Mouse (Mus musculus) layer of hippocampus, adult 18-20 months (tissue): ENCODE measurements around the gene Ppp4r3a. TPM values are rescaled to one million over a fixed set of nuclear protein-coding genes. Genes with fewer than 3 reads are reported as not detected.
"Not testable (repeated sequence)": the region's sequence is repeated elsewhere in the genome, so short reads cannot be mapped to it uniquely, and the experiment has no call there.

Experiments used
- DNase-seq, 2 experiments: peaks; one replicate each; pipeline ENCODE4 v3.0.0; 2022; ENCODE audit warnings: low spot score in 2 of 2
- total RNA-seq, 2 experiments: library from RNA; stranded (reverse); gene quantifications; 2 replicates each; pipeline ENCODE4 v1.2.3; 2021

The Ppp4r3a gene
- total RNA-seq, 2 experiments from 2014 or later = 39.7 to 42.1 TPM

DNA sequence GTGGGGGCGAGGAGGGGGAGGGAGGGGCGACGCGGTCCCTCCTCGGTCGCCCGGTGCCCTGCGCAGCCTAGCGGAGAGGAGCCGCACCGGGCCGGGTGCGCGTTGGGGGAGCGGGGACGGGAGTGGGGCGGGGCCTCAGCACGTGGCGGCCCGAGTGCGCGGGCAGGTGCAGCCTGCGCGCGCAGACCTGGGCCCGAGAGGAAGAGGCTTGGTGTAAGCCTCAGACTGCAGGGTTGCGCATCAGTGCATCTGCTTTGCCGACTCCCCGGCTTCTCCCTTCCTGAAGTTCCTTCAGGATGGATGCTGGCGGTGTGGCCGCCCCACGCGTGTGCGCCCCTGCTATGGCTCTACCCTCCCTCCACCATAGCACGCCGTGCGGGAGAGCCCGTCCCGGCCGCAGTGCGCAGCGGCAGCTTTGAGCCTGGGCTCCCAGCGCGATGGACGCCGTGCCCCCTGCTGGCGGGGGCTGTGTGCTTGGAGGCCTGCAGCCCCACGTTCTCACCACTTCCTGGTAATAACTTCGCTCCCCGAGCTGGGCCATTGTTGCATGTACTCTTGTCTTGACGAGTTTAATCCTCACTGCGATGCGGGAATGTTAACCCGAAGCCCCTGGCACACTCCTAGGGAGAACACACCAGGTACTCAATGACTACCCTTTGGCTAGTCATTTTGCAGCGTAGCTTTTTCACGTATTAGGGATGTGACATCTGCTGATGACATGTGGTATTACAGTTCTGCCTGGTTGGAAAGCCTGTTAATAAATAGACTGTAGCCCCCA, 54.4 kb downstream of the Ppp4r3a start, which contains the start of gene Ccdc88c:
Gene Ccdc88c (minus strand): TSS at position 103 of the 778 bp plus-strand sequence.
- peak; percentile 65 to 82 for DNase-seq

DNA sequence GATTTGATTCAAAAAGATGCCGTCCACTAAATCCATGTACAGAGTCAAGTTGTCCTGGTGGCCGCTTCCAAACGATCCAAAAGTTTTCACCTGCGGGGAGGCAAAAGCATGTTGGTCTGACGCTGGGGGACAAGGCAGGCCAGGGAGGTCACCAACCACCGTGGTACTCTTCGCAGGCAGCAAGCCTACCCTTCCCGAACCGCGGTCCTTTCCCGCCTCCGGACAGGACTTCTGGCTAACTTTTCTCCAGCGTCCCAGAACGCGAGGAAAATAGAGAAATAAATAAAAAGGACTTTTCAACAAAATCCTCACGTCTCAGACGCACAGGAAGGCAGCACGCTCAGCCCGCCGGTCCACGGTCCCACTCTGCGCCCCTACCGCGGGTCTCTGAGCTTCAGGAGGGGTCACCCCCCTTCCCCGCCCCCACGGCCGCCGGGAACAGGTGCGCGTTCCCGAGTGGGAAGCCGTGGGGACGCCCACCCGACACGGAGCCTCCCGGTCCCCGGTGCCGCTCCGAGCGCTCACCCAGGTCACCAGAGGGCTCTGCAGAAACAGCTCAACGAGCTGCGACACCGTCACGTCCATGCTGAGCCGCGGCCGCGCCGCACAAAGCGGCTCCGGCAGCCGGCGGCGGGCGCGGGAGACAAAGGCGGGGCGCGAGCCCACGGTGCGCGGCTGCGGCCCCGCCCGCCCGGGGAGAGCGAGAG, 55.1 kb downstream of the Ppp4r3a start:
- peak in 1 of 2 experiments; percentile 22 for DNase-seq

DNA sequence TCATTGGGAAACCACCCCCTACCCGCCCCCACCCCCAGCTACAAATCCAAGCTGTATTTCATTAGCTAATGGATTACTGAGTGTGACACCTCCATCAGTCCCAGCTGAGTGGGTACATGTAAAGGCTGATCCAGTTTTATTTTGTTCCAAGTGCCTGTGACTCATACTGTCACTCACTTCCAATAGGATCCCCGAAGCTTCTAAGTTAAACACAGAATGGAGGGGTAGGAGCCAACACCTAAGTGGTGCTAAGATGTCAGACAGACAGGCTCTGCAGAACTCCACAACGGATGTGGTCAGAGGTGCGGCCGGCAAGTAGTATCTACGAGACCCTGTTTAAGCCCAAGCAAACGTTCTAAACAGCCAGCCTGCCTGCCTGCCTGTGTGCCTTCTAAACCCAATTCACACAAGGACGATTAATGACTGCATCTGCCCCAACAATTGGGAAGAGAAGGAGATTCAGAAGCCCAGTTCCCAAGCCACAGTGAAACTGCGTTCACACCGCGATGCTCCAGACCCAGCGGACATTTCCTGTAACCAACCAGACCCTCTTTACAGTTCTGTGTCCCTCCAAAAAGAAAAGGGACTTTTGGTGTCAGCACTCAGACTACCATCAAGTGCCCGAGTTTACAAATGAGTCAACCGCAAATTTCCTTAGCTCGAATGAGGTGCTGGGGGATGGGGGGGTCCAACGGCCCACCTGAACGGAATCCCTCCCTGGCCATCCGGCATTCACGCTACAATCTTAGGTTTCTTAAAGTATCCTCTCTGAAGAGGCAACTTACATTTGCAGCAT, 55.9 kb downstream of the Ppp4r3a start:
- DNase-seq = peak; percentile 37 to 71

DNA sequence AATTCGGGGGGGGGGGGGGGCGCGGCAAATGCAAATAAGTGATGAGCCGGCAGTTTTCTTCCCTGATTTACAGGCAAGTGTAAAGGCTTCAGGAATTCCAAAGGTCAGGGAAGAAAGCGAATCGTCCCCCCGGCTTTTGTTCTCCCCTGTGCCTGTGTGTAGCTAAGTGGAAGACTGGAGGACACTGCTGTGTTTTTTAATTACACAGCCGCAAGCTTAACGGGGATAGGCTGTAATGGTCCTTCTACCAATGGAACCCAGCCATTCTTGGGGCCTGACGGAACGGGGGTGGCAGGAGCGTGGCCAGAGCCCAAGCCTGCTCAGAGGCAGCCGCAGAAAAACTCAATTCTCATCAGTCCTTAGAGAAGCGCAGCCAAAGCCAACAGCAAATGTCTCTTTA, 56.6 kb downstream of the Ppp4r3a start:
- DNase-seq = peak; percentile 44 to 48

DNA sequence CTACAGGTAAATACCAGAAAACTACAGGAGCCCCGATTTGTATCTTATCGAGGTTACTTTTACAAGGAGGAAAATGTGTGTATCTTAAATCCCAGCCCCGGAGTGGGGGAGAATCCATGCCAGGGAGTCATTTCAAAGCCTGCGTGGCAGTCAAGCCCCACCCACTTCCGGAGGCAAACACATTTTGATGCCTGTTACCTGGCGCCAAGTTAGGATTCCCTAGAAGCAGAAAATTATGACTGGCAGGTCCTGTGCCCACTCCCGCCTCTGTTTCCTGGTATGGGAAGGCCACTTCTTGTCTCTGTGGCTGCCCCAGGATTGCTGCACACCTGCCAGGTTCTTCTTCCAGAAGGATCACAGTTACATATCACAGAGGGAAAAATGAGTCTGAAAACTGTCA, 57.0 kb downstream of the Ppp4r3a start:
- no peak for DNase-seq

DNA sequence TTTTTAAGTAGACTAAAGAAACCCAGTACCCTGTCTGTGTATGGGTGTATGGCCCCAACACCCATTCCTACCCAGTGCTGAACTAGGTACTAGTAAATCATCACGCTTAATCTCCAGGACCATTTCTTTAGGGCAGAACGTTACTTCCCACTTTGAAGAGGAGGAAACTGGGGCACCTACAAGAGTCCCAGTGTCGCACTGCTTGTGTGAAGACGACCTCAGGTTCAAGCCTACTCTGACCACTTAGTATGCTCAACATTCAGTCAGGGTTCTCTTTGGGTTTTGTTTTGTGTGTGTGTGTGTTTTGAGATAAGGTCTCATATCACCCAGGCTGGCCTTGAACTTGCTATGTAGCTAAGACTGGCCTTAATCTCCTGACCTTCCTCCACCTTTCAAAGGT, 57.5 kb downstream of the Ppp4r3a start:
- no peak for DNase-seq

DNA sequence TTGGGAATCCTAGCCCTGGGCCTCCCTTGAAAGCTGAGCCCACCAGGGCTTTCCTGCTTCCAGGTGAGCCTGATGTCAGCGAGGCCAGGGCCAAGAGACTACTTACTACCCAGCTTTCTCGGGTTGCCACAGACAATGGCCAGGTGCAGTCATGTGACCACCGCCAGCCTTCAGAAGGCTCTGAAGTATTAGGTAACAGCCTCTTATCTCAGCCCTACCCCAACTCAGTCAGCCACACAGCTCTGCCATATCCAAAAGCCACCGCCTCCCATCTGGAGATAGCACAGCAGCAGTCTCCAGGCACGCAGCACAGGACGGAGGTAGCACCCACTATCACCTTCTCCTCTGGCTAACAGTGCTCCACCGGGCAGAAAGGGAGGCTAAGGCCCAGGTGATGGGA, 58.1 kb downstream of the Ppp4r3a start:
- DNase-seq = no peak

DNA sequence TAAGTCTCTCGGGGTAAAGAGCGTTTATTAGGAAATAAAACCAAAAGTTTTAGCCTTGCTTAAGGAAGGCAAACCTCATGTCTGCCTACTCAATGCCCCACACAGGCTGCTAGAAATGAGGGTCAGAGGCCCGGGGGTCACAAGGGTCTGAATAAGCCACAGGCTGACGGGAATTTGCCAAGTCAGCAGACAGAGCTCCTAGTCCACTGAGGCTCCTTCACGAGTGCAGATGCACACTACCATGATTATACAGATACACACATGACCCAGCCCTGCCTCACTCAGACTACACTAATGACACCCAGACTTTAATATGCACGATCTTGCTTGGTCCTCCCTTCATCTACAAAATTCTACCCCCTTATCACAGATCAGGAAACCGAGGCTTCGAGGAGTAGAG, 58.7 kb downstream of the Ppp4r3a start:
- DNase-seq = no peak

DNA sequence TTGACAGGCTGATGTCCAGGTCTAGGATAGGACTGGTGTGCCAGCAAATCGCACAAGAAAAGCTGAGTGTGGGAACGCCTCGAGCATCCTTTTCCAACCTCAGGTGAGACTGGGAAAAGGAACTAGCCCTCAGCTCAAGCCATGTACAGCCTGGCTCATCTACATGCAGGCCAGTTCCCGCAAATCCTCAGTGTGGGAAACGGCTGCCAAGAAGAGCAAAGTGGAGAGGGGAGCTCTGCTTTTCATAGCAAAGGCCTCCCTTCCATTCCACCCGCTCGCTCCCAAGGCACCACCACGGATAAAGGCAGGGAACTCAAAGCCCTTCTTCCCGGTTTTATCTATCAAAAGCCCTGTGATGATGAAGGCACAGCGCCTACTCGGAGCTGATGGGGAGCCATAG, 60.4 kb downstream of the Ppp4r3a start:
- DNase-seq = no peak

DNA sequence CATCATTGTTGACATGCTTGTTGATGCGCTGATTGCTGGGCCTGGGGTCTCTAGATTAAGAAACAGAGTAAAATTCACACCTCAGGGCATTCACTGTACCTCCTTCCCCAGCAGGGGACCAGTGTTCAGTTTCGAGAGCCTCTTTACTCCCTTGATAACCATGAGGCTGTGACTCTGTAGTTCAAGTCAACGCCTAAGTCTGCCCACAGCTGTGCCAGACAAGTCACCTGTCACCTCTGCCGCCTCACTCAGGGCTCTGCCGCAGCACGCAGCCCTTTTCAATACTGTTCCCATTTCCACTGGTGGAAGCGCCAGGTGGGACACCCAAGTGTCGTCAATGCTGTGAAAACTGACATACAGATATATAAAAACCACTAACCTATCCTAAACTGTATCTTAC, 61.1 kb downstream of the Ppp4r3a start:
- no peak for DNase-seq

DNA sequence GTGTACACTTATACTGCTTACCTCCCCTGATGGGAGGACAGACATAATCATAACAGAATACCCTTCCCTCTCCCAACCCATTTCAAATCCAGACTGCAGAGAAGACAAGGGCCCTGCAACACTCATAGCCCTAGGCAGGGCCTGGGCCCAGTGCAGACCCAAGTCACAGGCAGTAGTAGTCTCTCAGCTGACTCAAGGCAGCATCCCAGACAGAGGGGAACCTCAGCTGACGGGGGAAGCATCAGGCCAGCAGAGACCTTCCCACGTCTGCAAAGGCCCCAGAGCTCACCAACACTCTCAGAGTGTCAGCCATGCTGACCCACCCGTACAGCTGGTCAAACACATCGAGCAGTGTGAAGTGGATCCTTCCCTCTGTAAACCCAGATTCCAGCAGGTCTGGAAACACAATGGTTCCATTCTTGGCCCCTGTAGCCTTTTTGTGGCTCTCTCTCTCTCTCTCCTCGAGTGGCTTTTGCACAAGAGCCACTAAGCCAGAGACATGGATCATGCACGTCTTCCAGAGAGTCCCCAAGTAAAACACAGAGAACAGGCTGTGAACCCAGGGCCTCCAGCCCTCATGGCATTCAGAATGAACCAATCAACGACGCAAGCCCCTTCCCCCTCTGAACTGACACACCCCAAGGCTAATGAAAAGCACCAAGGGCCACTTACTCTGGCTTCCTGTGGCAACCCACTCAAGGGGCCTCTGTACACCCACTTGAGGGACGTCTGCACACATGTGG, 61.8 kb downstream of the Ppp4r3a start:
- no peak for DNase-seq

DNA sequence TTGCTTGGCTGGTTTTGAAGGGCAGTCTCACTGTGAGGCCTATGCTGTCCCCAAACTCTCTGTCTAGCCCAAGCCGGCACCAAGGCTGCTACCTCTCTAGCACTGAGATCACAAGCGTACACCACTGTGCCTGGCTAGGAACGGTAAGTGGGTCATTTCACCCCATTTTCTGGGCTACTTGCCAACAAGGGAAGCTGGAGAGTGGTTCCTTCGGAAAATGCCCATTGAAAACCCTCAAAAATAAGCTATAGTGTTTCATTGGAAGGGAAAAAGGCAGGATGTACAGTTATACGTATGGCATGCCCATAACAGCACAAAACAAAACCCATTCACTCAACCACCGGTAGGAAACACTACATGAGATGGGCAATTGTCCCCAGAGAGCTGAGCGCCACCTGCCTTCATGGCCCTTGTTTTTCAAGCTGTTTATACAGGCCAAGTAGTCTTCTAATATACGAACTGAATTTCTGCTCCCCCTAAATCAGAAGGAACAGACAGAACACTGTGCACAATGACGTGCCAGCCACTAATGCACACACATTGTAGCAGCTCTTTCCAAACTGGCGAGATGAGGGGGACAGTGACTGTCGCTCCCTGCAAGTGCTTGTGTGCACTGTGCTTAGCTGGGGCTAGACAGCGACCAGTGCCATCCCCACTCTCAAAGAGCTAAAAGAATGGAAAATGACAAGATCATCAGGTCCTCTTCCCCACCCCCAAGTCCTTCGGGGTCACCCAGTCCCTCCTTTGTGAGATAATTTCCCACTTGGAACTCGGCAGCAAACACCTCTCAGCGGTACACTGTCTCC, 63.1 kb downstream of the Ppp4r3a start:
- DNase-seq = no peak

DNA sequence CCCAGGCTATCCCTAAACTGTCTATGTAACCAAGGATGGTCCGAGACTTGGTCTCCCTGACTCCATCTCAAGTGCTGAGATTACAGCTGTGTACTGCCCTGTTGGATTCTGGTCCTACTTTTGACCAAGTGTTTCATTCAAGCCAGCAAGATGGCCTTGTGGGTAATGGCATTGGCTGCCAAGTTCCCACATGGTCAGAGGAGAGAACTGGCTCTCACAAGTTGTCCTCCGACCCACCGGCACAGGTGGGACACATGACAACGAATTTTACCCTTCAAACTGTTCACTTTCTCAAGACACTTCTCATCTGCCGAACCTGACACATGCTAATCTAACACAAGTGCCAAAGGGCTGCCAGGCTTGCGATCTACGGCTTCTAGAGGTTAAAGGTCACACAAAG, 64.1 kb downstream of the Ppp4r3a start:
- no peak for DNase-seq

DNA sequence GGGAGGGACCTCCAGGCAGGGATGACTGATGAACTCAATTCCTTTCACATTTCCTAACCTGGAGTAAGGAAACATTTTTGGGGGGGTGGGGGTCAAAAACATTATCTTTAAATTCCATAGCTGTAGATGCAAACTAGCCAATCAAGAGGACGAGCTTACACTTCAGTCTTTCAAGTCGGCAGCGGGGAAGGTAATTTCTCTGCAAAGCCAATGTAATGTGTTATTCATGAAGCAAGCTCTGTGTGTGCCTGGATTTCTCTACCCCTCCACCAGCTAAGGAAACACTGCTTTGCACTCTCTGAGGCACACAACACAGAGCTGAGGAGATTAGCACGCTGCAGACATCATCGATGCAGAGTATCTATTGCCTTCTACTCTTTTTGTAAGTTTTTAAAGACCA, 64.5 kb downstream of the Ppp4r3a start:
- no peak for DNase-seq

DNA sequence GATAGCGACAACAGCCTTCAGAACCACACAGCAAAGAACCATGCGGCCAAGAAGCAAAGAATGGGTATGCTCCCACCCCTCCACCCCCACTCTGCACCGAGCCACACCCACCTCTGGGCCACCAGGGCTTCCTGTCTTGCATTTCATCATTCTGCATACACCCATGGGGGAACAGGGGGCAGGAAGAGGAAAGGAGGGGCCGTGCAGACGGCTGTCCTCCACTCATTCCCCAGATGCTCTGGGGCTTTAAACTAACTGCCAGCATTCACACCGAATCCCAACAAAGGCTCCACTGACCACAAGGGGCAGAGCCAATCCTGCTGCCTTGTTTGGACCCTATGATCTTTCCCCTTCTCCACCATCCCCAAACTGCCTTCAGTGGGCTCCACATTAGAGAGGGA, 65.5 kb downstream of the Ppp4r3a start:
- no peak for DNase-seq

DNA sequence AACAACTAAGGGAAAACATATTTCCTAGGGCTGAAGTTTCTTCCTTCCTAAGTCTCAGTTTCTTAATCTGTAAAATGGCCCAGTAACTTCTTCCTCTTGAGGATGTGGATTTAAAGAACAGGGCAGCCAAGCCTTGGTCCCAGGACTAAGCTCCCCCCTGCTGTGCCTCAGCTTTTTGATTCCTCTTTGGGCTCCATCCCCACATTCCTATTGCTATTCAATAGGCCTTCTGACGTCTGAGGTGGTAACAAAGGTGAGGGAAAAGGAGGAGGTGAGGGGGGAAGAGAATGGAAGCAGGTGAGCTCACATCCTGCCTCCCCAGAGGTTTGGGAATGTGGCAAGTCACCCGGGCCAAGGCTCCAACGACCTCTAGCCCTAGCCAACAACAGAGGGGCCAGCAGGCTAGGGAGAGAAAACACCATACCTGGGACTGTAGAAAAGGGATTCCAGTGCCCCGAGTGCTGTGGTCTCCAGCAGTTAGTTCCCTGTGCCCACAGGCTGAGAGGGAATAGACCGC, 67.0 kb downstream of the Ppp4r3a start:
- DNase-seq = no peak

DNA sequence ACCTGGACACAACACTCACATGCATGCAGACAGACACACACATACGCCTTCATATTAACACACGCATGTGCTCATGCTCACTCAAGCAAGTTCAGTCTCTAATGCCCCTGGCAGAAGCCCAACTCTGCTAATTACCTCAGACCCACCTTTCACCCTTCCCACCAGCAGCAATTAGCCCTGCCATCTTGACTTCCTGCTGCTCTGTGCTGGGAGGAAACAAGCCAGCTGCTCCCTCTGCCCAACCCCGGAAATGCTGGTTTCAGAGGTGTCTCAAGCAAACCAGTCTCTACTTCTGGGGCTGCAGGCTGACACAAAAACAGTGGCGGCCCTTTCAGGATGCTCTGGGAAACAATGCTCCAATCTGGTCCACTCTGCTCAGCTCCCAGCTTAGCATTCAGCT, 67.6 kb downstream of the Ppp4r3a start:
- no peak for DNase-seq

DNA sequence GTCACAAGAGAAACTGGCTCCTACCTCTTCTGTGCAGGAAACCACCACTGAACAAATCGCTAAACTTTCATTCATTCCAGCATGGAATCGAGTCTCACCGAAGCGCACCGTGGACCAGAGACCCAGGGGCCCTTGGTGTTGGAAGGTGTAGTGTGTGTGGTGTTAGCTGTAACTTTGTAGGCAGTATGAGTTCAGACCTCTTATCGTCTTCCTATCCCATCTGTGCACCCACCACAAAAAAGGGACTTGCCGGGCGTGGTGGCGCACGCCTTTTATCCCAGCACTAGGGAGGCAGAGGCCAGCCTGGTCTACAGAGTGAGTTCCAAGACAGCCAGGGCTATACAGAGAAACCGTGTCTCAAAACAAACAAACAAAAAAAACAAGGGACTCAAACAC, 68.3 kb downstream of the Ppp4r3a start:
- DNase-seq = no peak

DNA sequence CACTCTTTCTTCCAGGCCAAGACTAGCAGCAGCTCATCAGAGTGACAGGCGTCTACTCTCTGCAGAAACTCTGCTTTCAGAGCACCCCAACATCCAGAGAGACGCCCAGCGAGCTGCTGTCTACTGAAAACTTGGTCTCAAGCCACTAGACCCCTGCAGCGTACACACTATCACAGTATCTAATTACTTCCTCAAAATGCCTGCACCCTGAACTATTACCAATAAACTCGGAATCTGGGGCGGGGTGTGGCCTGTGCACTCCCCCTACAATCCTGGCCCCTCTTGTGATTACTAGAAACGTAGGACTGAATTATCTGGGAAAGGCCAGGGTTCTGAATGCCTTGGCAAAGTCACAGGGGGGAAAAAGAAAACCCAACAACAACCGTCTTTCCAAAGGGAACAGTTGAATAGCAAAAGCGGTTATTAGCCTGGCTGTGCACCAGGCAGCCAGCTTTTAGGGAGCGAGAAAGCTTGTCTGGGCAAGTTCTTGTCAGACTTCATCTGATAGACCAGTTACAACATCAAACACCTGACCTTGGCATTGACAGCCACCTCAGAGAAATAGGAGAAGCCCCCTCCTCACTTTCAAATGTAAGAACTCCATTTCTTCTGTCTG, 68.8 kb downstream of the Ppp4r3a start:
- DNase-seq = no peak

DNA sequence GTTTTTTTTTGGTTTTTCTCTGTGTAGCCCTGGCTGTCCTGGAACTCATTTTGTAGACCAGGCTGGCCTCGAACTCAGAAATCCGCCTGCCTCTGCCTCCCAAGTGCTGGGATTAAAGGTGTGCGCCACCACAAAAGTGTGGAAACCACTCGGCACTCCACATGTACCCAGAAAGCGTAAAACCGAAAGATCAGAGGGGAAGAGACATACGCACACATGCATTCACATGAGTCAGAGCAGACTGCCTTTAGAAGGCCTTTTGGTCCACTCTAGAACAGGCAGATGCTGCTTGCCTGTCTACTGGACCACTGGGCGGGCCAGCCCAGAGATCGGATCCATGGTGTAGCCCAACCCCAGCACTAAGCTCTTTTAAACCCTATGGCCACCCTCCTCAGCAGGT, 69.8 kb downstream of the Ppp4r3a start:
- not testable (repeated sequence) for DNase-seq
